Mouse (Mus musculus): ENCODE data around the gene Hesx1. TPM values are rescaled to one million over a fixed set of nuclear protein-coding genes. Genes with fewer than 3 reads are reported as not detected.
A peak's percentile ranks its signal among the peaks of the same experiment; 100 is the strongest.

The Hesx1 gene
- total RNA-seq, 2 experiments from 2014 or later, result not detected

DNA sequence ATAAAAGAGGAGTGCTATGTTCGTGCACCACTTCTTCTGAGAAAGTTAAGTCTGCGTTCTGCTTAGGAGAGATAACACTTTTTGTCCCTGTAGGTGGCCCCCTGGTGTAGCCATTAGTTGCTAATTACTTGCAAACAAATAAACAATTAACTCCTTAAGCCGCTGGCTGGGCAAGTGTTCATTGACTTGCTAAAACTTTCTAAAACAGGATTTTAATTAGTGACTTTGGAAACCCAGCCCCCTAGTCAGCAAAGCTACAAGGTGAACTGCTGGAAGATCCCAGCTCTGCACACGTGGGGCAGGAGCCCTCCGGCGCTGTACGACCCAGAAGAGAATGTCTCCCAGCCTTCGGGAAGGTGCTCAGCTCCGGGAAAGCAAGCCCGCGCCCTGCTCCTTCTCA lies 6.2 kb downstream of the Hesx1 start:
- DNase-seq (ENCODE audit: low spot score in 2 of 2), result no peak
- intact Hi-C loops (cut with DNase I), result no loop called here

DNA sequence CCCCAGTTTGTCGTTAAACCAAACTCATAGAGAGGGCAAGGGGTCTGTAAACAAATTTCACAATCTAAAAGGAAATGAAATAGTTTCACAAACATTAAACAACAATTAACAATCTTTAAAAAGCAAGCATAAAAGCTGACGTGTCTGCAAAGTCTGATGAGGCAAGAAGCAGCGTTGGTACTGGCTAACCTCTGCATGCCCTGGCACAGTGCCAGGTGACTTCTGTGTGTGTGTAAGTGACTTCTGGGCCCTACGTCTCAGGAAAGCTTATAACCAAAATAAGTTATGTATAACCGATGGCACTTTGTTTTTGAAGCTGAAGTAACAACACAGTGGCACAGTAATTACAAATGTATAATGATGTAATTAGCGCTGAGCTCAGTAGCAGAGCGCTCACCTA lies 10.7 kb downstream of the Hesx1 start:
- intact Hi-C loops (cut with DNase I), result no loop called here
- DNase-seq (ENCODE audit: low spot score in 2 of 2), result no peak

DNA sequence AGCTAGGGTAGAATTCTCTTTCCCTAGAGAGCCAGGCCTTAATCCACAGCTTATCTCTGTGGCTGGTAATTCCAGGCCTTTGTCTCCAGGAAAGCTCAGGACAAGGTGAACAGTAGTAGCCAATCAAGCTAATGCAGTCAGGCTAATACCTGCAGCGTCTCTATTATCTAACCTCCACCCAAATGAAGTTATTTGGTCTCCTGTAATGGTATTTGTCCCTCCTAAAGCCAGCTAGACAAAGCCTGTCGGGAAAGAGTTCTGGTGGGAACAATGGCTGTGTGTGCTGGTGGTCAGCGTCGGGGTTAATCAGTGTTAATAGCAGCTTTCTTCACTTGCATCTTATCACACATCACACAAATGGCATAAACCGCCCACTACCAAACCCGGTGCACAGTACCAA lies 11.7 kb downstream of the Hesx1 start:
- DNase-seq (ENCODE audit: low spot score in 2 of 2), result no peak
- intact Hi-C loops (cut with DNase I), result no loop called here

DNA sequence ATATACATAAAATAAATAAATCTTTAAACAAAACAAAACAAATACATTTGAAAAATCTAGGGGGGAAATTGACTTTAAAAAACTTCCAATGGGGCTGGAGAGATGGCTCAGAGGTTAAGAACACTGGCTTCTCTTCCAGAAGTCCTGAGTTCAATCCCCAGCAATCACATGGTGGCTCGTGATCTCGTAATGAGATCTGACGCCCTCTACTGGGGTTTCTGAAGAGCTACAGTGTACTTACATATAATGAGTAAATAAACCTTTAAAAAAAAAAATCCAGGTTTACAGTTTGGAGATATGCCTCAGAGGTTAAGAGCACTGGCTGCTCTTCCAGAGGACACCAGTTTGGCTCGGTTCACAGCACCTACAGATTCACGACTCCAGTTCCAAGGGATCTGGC lies 17.3 kb downstream of the Hesx1 start:
- DNase-seq (ENCODE audit: low spot score in 2 of 2), result no peak
- intact Hi-C loops (cut with DNase I), result no loop called here

DNA sequence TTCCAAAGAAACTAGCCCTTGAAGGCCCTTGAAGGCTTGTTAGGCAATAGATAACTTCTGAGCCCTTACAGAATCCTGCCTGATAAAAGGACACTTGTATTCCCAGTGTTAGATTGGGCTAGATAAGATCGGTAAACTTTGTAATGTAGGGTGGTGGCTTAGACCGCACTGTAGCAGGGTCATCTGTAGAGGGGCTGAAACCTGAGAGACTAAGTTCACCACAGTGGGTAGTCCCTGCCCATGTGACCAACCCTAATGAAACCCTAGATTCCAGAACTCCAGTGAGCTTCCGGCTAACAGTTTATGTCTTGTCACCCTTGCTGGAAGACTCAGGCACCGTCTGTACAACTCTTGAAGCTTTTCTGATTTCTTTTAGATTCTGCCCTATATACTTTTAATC lies 19.4 kb downstream of the Hesx1 start:
- intact Hi-C loops (cut with DNase I), result no loop called here
- DNase-seq (ENCODE audit: low spot score in 2 of 2), result no peak

DNA sequence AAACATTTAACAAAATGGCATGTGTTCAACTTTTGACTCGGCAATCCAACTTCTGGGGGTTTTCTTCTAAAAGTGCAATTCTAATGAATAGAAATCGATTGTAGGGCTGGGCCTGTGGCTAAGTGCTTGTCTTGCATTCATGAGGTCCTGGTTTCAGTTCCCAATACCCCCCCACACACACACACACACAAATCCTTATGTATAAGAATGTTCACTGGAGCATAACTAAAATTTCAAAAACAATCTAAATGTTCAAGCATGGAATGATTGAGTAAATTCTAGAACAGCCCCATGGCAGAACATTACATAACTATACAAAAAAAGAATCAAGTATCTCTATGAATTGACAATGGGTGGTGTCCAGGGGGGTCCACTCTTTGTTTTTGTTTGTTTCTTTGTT lies 23.7 kb downstream of the Hesx1 start:
- intact Hi-C loops (cut with DNase I), result no loop called here
- DNase-seq (ENCODE audit: low spot score in 2 of 2), result no peak

DNA sequence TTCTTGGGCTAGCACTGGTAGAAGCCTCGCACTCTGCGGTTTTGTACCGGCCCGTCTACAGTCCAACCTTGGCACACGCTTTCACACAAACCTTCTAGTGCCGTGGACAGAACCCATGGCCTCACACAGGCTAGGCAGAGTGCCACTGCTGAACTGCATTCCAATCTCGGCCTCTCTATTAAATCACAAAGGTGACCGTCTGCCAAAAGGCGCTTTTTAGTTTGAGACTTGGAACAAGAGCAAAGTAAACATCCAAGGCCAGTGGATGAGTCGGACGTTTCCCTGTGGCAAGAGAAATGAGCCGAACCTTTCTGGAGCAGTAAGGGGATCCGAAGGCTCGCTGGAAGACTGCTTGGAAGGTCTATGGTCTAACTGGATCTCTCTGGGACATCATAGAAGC lies 25.6 kb downstream of the Hesx1 start:
- no peak for DNase-seq (ENCODE audit: low spot score in 2 of 2)
- intact Hi-C loops (cut with DNase I), result loop anchor here (5.0 kb wide), 1 partner anchor 33 kb away; no protein-coding TSS in a partner anchor

DNA sequence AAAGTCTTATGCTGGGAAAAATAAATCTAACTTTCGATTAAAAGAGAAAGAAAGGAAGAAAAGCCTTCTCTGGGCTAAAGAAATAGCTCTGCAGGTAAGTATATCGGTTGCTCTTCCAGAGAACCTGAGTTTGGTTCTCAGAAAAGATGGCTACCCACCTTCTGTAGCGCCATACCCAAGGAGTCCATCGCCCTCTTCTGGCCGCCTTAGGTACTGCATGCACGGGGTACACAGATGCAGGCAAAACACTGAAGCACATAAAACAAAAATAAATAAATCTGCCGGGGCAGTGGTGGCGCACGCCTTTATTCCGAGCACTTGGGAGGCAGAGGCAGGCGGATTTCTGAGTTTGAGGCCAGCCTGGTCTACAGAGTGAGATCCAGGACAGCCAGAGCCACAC lies 28.7 kb downstream of the Hesx1 start:
- intact Hi-C loops (cut with DNase I), result loop anchor here (5.0 kb wide), 1 partner anchor 36 kb away; no protein-coding TSS in a partner anchor
- DNase-seq (ENCODE audit: low spot score in 2 of 2), result no peak

DNA sequence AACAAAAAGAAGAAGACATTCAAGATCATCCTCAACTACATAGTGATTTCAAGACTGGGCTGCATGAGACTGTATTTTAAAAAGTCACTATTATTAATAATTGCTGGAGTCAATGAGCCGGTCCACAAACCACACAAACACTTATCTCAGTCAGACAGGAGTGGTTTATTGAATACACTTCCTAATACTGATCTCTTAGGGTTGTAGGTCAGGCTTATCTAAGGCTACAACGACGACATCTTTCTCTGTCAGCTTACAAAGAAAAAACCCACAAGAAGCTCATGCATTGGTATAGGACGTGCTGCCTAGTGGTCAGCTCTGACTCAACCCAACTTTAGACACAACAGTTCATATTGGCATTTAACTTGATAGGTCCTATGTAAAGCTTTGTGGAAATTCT lies 30.4 kb downstream of the Hesx1 start:
- intact Hi-C loops (cut with DNase I), result loop anchor here (5.0 kb wide), 1 partner anchor 37 kb away; no protein-coding TSS in a partner anchor

DNA sequence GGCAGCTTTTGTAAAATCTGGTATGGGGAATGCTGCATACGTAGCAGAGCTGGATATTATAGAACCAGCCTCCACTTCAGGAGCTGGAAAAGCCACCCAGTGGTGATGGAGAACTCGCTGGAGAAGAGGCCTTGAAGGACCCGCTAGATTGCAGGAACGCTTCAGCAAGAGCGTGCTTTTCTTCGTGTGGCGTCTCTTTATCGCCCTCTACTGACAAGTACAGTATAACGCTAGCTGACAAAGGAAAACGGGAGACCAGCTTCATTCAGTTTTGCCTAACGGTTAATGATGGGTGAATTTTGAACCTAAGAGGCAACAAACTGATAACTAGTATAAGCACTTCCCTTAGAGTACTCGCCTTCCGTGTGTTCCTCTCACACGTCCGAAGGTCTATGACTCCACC lies 35.6 kb downstream of the Hesx1 start:
- intact Hi-C loops (cut with DNase I), result loop anchor here (2.0 to 10.0 kb wide), 3 partner anchors 57 to 245 kb away; partner anchors contain the start of gene Appl1
- peak; percentile 28 to 40 for DNase-seq (ENCODE audit: low spot score in 2 of 2)

More for the DNA sequence above, 30.4 kb downstream of the Hesx1 start:
- no peak for DNase-seq (ENCODE audit: low spot score in 2 of 2)

DNA sequence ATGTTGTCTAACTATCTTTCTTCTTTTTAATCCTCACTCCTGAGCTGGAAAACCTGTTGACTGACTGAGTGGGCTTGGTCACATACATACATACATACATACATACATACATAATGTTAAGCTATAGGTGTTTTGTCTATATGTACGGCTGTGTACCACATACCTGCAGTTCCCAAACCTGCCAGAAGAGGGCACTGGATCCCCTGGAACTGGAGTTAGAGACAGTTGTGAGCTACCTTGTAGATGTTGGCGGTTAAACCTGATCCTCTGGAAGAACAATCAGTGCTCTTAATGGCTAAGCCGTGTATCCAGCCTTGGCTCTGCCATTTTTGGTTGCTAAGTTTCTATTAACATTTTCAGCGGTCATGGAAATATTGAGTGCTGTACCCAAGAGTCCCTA lies 36.9 kb downstream of the Hesx1 start:
- intact Hi-C loops (cut with DNase I), result loop anchor here (2.0 to 10.0 kb wide), 3 partner anchors 59 to 246 kb away; partner anchors contain the start of gene Appl1
- DNase-seq (ENCODE audit: low spot score in 2 of 2), result peak; percentile 10 to 43

DNA sequence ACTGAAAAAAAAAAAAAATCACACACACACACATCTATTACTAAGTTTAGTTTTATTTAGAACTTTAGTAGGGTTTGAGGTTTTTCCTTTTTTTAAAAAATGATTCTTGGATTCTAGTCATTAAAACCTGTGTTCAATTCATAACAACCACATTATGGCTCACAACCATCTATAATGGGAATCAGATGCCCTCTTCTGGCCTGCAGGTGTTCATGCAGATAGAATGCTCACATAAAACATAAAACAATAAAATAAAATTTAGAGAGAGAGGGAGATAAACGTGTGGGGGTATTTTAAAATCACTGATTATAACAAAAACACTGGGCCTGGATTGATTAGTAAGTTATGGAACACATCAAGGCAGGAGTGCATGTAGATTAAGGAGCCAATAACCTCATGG lies 43.3 kb downstream of the Hesx1 start:
- intact Hi-C loops (cut with DNase I), result loop anchor here (10.0 kb wide), 1 partner anchor 253 kb away; no protein-coding TSS in a partner anchor
- no peak for DNase-seq (ENCODE audit: low spot score in 2 of 2)

DNA sequence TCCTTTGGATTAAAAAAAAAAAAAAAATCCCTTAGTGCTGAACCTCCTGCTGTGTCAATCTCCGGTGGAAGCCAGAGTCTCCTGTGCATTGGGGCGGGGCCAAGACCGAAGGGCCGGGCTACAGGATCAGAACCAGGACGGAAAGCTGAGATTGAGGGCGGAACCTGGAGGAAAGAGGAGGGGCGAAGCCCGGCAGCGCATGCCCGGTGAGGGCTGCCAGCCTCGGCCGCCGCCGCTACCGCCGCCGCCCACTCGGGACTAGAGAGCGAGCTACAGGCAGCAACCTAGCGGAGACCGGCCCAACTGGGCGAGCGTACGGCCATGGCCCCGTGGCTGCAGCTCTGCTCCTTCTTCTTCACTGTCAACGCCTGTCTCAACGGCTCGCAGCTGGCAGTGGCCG lies 44.6 kb downstream of the Hesx1 start, which contains the start of gene Il17rd:
Gene Il17rd (plus strand): TSS at position 159 of the 400 bp plus-strand sequence.
- intact Hi-C loops (cut with DNase I), result loop anchor here (10.0 kb wide), 1 partner anchor 254 kb away; no protein-coding TSS in a partner anchor

DNA sequence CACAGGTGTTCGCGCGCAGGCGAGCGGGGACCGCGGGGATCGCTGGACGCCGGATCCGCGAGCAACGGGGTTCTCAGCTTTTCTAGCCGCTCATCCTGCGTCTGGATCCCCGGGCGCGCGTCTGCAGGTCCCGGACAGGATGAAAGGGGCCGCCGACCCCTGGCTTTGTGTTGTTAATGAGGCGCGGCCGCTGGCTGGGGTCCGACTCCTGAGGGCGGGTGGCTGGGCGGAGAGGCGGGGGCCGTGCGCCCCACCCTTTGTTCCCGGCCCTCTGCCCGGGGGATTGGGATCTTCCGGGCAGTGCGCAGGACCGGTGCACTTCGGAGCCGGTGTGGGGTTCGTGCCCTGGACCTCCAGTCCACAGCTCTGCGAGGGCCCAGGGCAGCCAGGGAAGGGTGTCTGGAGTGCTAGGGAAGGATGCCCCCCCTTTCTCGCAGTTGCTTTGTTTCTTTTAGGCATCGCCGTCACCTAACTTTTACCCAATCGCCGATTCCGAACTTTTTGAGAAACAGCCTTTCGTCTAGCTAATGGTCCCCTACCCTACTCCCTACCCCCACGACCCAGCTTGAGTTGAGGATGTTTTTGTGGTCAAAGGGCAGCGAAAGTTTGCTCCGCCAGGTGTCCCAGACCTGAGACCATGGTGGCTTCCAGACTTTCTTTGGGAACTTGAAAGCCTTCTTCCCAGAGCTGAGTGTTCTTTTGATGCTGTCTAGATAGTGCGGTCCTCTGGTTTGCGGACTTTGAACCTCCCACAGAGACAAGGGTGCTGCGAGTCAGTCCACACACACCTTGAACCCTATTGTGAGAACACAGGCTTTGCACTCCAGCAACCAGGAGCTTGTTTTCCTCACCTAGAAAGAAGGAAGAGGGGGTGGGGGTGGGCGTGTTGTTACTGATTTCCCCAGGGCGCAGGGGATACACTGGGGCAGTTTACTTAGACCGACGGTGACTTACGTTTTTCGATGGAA lies 45.3 kb downstream of the Hesx1 start:
- intact Hi-C loops (cut with DNase I), result loop anchor here (10.0 kb wide), 1 partner anchor 255 kb away; no protein-coding TSS in a partner anchor
- no peak for DNase-seq (ENCODE audit: low spot score in 2 of 2)

More for the DNA sequence above, 44.6 kb downstream of the Hesx1 start, which contains the start of gene Il17rd:
- peak; percentile 82 to 84 for DNase-seq (ENCODE audit: low spot score in 2 of 2)

DNA sequence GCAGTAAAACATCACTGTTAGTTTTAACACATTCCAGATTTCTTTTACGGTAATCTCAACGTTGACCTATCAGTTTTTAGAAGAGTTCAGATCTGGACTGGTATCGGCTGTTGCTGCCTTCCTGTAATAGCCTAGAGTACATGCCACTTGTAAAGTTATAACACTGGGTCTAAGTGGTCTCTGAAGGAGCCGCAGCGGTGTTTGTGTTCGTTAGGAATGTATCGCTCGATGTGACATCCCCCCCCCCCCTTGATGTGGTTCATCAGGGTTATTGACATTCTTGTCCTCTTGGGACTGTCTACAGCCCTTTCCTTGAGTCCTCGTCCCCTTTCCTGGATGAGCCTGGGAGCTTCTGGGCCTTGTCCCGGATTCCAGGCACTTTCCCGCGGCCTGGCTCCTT lies 46.2 kb downstream of the Hesx1 start:
- no peak for DNase-seq (ENCODE audit: low spot score in 2 of 2)
- intact Hi-C loops (cut with DNase I), result no loop called here

DNA sequence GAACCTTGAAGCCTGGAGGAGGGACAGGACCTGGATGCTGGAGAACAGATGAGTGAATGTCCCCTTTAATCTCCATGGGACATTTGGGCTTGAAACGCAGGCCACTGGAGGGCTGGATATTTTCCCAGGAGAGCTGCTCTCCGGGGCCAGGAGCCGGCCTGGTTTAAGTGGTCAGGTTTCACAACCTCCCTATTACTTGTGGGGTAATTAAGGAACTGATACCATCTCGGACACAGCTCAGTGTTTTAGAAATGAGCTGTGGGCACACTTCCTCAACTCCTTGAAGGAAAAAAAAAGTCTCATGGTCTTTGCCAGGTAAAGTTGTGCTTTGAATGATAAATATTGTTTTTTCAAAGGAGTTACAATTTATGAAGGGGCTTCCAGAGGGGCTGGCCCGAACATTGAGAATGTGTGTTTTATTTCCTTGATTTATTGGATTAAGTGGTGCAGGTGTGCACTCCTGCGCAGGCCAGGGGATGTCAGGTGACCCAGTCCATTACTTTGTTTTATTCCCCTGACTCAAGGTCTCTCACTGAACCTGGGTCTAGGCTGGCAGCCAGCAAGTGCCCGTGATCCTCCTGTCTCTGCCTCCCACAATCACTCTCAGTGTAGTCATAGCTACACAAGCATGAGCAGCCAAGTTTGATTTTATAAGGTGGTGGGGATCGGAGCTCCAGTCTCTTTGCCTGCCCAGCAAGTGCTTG lies 48.2 kb downstream of the Hesx1 start:
- intact Hi-C loops (cut with DNase I), result no loop called here
- DNase-seq (ENCODE audit: low spot score in 2 of 2), result no peak

DNA sequence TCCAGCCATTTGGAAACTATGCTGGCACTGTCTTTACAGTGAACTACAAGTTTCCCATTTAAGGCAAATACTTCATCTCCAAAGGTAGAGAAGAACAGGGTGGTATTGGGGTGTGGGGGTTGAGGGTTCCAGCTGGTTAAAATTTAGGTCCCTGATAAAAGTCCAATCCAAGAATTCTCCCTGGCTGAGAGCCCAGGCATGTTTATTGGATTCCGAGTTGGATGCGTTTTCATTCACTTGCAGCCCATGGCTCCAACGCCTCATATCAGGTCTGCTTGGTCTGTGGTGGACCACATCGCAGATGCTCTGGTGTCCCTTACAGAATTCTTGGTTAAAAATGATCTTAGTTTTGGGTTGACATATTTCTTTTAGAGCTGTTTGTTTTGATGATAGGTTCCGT lies 49.2 kb downstream of the Hesx1 start:
- intact Hi-C loops (cut with DNase I), result no loop called here
- no peak for DNase-seq (ENCODE audit: low spot score in 2 of 2)

DNA sequence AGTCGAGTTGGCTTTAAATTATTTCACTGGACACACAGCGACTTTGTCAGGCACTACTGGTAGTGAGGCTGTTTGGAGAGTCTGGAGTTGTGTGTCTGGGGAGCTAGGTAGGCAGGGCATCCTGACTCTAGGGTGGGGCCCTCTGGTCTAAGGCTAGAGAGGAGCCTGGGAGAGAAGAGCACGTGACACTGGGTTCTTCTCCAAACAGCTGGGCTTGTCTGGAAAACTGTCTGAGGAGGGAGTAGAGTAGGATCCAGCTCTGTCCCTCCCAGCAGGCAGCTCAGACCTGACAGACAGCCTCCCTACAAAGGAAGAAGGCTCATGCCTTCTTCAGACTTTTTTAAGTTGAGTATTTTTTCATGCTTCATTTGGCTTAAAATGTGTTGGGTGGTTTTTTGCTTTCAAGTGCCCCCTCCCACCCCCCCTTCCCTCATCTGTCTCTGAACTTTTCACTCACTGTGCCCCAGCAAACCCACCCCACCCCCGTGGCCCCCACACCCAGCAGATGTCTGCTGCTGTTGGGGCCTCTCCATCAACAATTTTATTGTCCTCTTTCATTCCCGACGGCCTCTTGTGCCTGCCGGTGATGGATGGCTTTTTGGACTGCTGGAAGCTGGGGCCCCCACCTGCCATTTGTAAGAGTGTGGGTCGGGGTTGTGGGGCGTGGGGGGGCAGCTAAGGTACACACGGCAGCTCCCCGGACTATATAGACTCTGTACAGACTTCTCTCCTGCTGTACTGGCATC lies 50.2 kb downstream of the Hesx1 start:
- DNase-seq (ENCODE audit: low spot score in 2 of 2), result no peak
- intact Hi-C loops (cut with DNase I), result no loop called here

DNA sequence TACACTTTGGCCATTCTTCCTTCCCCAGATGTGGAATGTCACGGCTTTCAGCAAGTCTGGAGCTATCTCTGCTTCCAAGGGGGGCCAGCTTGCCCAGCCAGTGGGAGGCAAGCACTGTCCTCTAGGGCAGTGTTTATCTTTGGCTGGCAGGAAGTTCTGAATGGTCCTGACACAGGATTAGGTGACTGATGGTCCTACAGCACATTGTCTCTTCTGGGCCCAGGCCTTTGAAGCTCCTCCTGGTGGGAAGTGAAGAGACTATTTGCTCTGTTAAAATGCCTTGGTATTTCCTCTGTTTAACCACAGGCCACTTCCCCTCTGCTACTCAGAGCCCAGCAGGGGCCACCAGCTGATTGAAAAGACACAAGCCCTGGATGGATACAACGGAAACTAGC lies 50.7 kb downstream of the Hesx1 start:
- DNase-seq (ENCODE audit: low spot score in 2 of 2), result no peak
- intact Hi-C loops (cut with DNase I), result loop anchor here (5.0 kb wide), 1 partner anchor 37 kb away; no protein-coding TSS in a partner anchor

Measured in left cerebral cortex, postnatal 36 days (tissue).